Mouse (Mus musculus) heart, adult 8-10 months (tissue): ENCODE results near the gene Ccdc153. TPM values are rescaled to one million over a fixed set of nuclear protein-coding genes. Genes with fewer than 3 reads are reported as not detected.

Experiments used
- DNase-seq: peaks from one replicate; pipeline ENCODE4 v3.0.0; 2022; ENCODE audit warnings: low spot score
- total RNA-seq, 4 experiments: library from RNA; stranded (reverse); gene quantifications; 2 replicates each; pipeline ENCODE4 v1.2.4; 2022

The Ccdc153 gene
- total RNA-seq, 4 experiments from 2014 or later = not detected

DNA sequence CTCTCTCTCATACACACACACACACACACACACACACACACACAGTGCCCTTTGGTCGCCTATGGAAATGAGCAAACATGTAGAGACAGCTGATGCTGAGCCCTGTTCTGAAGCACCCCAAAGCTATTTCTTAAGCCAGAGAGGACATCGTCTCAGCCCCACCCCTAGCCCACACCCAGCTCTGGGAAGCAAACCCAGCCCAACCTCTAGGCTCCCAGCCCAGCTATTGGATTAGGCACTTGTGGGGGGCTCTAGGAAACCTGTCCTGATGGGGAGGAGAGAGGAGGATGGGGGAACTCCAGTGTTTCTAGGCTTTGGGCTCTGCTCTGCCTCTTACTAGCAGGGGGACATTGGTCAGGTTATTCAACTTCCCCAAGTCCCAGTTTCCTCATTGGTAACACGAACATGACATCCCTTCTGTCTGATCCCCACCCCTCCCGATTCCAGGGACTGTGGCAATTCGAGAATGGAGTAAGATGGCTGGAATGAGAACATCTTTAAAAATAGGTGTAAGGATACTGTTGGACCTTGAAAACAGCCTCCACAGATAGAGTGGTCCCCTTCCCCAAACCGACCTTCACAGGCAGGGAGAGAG, 45.9 kb downstream of the Ccdc153 start:
- DNase-seq = no peak

GRCm38 (mm10) chr9:44287003-44287400, 46.5 kb downstream of the Ccdc153 start:
- no peak for DNase-seq

DNA sequence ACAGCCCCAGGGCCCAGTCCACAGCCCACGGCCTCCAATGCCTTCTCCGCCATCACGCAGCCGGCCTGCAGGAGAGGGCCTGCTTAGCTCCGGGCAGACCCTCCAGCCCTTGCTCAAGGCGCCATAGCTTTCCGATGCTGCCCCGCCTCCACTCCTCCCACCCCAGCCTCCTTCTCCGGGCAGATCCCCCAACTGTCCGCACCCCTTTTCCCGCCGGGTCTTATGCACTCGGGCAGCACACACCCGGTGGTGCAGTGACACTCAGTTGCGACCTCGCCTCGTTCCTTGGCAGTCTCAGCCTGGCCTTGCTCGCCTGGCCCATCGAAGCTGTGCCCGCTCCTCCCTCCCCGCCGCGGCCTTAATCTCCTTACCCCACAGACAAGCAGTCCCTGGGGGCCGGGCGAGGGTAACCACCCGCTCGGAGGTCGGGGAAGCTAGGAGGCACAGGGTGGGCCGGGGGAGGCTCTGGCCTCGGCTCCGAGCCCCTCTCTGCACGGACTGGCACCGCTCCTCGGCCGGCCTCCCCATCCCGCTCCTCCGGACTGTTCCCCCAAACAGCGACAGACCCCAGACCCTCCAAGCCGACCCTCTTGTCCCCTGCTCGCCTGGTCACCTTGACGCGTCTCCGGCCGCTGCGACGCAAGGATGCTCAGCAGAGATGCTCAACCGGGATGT, 47.1 kb downstream of the Ccdc153 start:
- no peak for DNase-seq

DNA sequence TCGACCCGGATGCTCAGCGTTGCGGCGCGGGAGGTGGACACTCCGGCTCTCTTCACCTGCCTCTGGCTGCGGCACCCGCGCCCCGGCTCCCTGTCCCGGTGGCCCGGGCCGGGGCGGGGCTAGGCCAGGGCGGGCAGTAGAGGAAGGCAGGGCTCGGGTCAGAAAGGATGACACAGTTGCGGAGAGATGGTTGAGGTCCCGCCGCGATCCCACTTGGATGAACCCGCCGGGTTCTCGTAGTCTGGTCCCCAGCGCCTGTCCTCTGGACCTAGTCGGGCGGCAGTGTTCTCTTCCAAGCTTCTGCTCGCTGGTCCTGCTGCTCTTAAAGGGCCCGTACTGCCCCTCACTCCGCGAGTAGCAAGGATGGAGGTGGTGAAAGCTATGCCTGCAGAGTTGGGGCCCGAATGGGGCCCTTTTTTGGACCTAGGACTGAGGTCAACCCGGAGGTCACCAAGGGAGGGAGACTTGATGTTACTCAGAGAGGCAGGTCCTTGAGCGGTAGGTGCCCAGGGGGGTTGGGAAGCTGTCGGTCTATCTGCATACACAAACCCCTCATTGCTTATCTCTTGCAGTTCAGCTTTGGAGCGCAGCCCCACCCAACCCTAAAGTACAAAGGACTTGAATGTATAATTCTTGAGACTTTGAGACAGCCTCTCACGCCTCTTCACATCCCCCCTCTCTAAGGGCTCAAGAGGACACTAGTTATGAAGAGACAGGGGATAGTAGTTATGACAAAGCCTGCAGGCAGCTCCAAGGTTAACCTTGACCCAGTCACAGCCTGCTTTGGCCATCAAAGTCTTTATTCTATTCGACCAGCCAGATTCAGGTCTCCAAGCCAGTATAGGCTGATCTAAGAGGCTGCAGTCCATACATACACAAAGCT, 47.8 kb downstream of the Ccdc153 start, which contains the start of gene Abcg4:
Gene Abcg4, minus strand, starts transcription at position 540 of the 883 bp plus-strand sequence.
- DNase-seq = no peak

DNA sequence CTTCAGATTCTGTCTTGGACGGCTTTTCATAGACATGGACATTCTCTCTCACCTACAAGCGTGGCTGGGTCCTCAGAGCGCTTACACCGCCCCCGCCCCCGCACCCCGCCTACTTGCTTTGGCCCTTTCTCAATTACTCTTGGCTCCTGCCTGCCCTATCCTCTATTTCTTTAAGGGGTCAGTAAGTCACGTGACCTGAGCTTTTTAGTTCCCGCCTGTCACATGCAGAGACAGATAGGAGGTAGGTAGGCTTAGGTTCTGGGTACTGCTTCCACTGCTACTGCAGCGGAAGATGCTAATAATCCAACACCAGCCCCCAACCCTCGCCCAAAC, 48.4 kb downstream of the Ccdc153 start:
- no peak for DNase-seq

DNA sequence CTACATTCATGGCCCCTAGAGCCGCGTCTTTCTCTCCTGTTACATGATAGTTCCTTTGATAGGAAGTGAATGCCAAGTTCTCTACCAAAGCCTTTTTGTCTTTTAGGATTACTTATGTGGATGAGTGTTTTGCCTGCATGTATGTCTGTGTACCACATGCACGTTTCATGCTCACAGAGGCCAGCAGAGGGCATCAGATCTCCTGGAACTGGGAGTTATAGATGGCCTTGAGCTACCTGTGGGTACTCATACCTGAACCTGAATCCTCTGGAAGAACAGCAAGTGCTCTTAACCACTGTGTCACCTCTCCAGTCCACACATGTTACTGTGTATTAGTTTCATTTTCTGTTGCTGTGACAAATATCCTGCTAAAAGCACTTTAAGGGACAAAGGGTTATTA, 52.0 kb downstream of the Ccdc153 start:
- DNase-seq = peak; percentile 33

Other genes starting within 250 kb of the Ccdc153 start
- gene Thy1, start 197.3 kb upstream of the Ccdc153 start, total RNA-seq = 10 to 100 TPM in 2 of 4 experiments, 1 to 10 TPM in 2; 8.9 to 12.4 (median 11.0) TPM
- 100 to 1,000 TPM; 160 to 205 (median 195) TPM for gene Usp2, start 173.7 kb upstream of the Ccdc153 start, total RNA-seq
- gene Mfrp, start 138.9 kb upstream of the Ccdc153 start, total RNA-seq = not detected
- 10 to 100 TPM in 1 of 4 experiments, 1 to 10 TPM in 3; 7.6 to 12.9 (median 8.9) TPM for gene C1qtnf5, start 133.4 kb upstream of the Ccdc153 start, total RNA-seq
- gene Gm49380, start 127.2 kb upstream of the Ccdc153 start, total RNA-seq = under 1 TPM; 0.11 to 0.47 (median 0.30) TPM
- gene Rnf26, start 127.2 kb upstream of the Ccdc153 start, total RNA-seq = 1 to 10 TPM; 5.2 to 7.0 (median 6.4) TPM
- gene Mcam, start 106.2 kb upstream of the Ccdc153 start, total RNA-seq = 10 to 100 TPM; 20.5 to 35.2 (median 28.1) TPM
- gene Cbl, start 6.6 kb upstream of the Ccdc153 start, total RNA-seq = 10 to 100 TPM; 14.8 to 18.9 (median 17.4) TPM
- 1 to 10 TPM; 3.6 to 7.1 (median 6.0) TPM for gene Pdzd3, start 10.8 kb downstream of the Ccdc153 start, total RNA-seq
- gene Nlrx1, start 27.9 kb downstream of the Ccdc153 start, total RNA-seq = 10 to 100 TPM; 20.3 to 25.8 (median 24.9) TPM
- gene Abcg4, start 47.9 kb downstream of the Ccdc153 start, total RNA-seq = 1 to 10 TPM in 1 of 4 experiments, under 1 TPM in 3; 0.30 to 1.5 (median 0.52) TPM
- gene Hinfp, start 65.0 kb downstream of the Ccdc153 start, total RNA-seq = 1 to 10 TPM; 4.5 to 7.2 (median 6.3) TPM
- gene C2cd2l, start 79.6 kb downstream of the Ccdc153 start, total RNA-seq = 10 to 100 TPM; 12.7 to 19.2 (median 14.1) TPM
- gene Dpagt1, start 85.3 kb downstream of the Ccdc153 start, total RNA-seq = 10 to 100 TPM; 19.4 to 23.5 (median 20.5) TPM
- 10 to 100 TPM; 10.5 to 12.3 (median 11.4) TPM for gene H2afx, start 94.0 kb downstream of the Ccdc153 start, total RNA-seq
- gene Hmbs, start 103.6 kb downstream of the Ccdc153 start, total RNA-seq = 10 to 100 TPM; 42.1 to 48.8 (median 45.4) TPM
- gene Vps11, start 121.0 kb downstream of the Ccdc153 start, total RNA-seq = 10 to 100 TPM; 15.3 to 20.2 (median 16.5) TPM
- 10 to 100 TPM; 50.4 to 82.6 (median 67.0) TPM for gene Hyou1, start 138.8 kb downstream of the Ccdc153 start, total RNA-seq
- 10 to 100 TPM; 22.5 to 24.5 (median 22.9) TPM for gene Slc37a4, start 156.2 kb downstream of the Ccdc153 start, total RNA-seq
- gene Rps25, start 166.5 kb downstream of the Ccdc153 start, total RNA-seq = 100 to 1,000 TPM; 784 to 974 (median 849) TPM
- 10 to 100 TPM; 38.3 to 42.9 (median 41.2) TPM for gene Trappc4, start 166.9 kb downstream of the Ccdc153 start, total RNA-seq
- 1 to 10 TPM; 4.9 to 8.0 (median 5.5) TPM for gene Ccdc84, start 177.9 kb downstream of the Ccdc153 start, total RNA-seq
- gene Foxr1, start 200.5 kb downstream of the Ccdc153 start, total RNA-seq = not detected
- gene Upk2, start 214.3 kb downstream of the Ccdc153 start, total RNA-seq = under 1 TPM in 2 of 4 experiments, not detected in 2; 0.26 to 0.28 TPM
- 10 to 100 TPM; 51.6 to 56.9 (median 53.9) TPM for gene Bcl9l, start 242.1 kb downstream of the Ccdc153 start, total RNA-seq